Mouse (Mus musculus) hindbrain, embryonic 14.5 days (tissue): ENCODE measurements around the gene Gm48551. TPM values are rescaled to one million over a fixed set of nuclear protein-coding genes. Genes with fewer than 3 reads are reported as not detected.
A peak's percentile ranks its signal among the peaks of the same experiment; 100 is the strongest.

Experiments
- ATAC-seq: fragments of 200-750 bp; cut with Nextera tagmentation; 2 replicates; pipeline ENCODE4 v1.8.0; 2017; ENCODE audit warnings: moderate number of reproducible peaks, mild to moderate bottlenecking, moderate TSS enrichment, moderate library complexity; ENCODE audit not compliant: low FRiP score
- DNase-seq: peaks from one replicate; pipeline ENCODE4 v3.0.0-alpha.2; 2015; ENCODE audit warnings: low spot score
- H3K27ac ChIP-seq: fragments of 300-500 bp; sonication (generic); 2 replicates; pipeline ENCODE4 v1.5.1; 2014; ENCODE audit warnings: mild to moderate bottlenecking, moderate library complexity
- H3K27me3 ChIP-seq: fragments of 300-500 bp; sonication (generic); 2 replicates; pipeline ENCODE4 v1.6.1; 2014; ENCODE audit warnings: mild to moderate bottlenecking, low read length, mixed read lengths; ENCODE audit not compliant: control insufficient read depth, insufficient read depth
- H3K36me3 ChIP-seq: fragments of 300-500 bp; sonication (generic); replicated peaks from 2 replicates; pipeline ENCODE4 v1.6.1; 2014; ENCODE audit not compliant: control insufficient read depth, insufficient read depth
- H3K4me1 ChIP-seq: fragments of 300-500 bp; sonication (generic); replicated peaks from 2 replicates; pipeline ENCODE4 v1.6.1; 2014; ENCODE audit warnings: antibody characterized with exemption, low read length, mixed read lengths; ENCODE audit not compliant: control insufficient read depth, insufficient read depth
- H3K4me2 ChIP-seq: fragments of 300-500 bp; sonication (generic); replicated peaks from 2 replicates; pipeline ENCODE4 v1.6.1; 2014; ENCODE audit warnings: mild to moderate bottlenecking, moderate library complexity
- H3K4me3 ChIP-seq: fragments of 300-500 bp; sonication (generic); replicated peaks from 2 replicates; pipeline ENCODE4 v1.5.1; 2014; ENCODE audit warnings: mild to moderate bottlenecking, low read length
- H3K9ac ChIP-seq: fragments of 300-500 bp; sonication (generic); 2 replicates; pipeline ENCODE4 v1.6.1; 2014
- H3K9me3 ChIP-seq: fragments of 300-500 bp; sonication (generic); 2 replicates; pipeline ENCODE4 v1.6.1; 2016; ENCODE audit warnings: low read length; ENCODE audit not compliant: control insufficient read depth
- WGBS: fragments of 180-500 bp; shearing (Covaris S2); extraction: QIAGEN DNeasy Blood & Tissue Kit; methylation state at CpG from one replicate; pipeline ENCODE4 v1.1.7; 2014; 5-methylcytosine and 5-hydroxymethylcytosine counted together
- polyA plus RNA-seq: library from polyadenylated mRNA; unstranded; fragments of >200 nt; fragmentation: Nextera tagmentation; extraction: Ambion mirVana; gene quantifications from 2 replicates; pipeline ENCODE4 v1.2.1, GENCODE M21; 2014

Gene Gm48551
- polyA plus RNA-seq, 1 experiment from 2014 or later, result 5.7 TPM

- DNase-seq (peak; percentile 99), ATAC-seq (peak; percentile 96)
- H3K36me3 ChIP-seq, result peaks cover 20% of the 10 kb centered on the region
- H3K27me3 ChIP-seq, result no peaks in the 10 kb centered on the region
- peak overlapping the region; percentile 81 for H3K4me3 ChIP-seq
- peak overlapping the region; percentile 87 for H3K4me2 ChIP-seq
- H3K9me3 ChIP-seq, result no peaks in the 10 kb centered on the region
- peak overlapping the region; percentile 90 for H3K9ac ChIP-seq
- H3K27ac ChIP-seq, result peak overlapping the region; percentile 74
- under 1% methylated on average over 46 of the region's 46 CpGs for WGBS
- peaks cover 24% of the 10 kb centered on the region for H3K4me1 ChIP-seq
Observed at GRCm38 (mm10) chr10:81378553-81379182, 5.6 kb upstream of the Gm48551 start.

- no peak for ATAC-seq
- Histone ChIP-seq H3K36me3 (peaks cover 15% of the 10 kb centered on the region), H3K27me3 (no peaks in the 10 kb centered on the region), H3K4me2 (peak overlapping the region; percentile 56), H3K4me1 (peaks cover 24% of the 10 kb centered on the region), H3K4me3 (peak overlapping the region; percentile 81), H3K27ac (peak overlapping the region; percentile 74), H3K9me3 (no peaks in the 10 kb centered on the region), H3K9ac (peak overlapping the region; percentile 49)
- no peak for DNase-seq
- 65% methylated on average over 3 of the region's 3 CpGs for WGBS
Observed at GRCm38 (mm10) chr10:81379183-81379553, 5.1 kb upstream of the Gm48551 start.

- H3K4me2 ChIP-seq, result no peak overlapping the region
- no peak overlapping the region for H3K9ac ChIP-seq
- peaks cover 25% of the 10 kb centered on the region for H3K4me1 ChIP-seq
- no peak overlapping the region for H3K27ac ChIP-seq
- ATAC-seq (no peak), DNase-seq (no peak)
- H3K36me3 ChIP-seq, result peaks cover 9% of the 10 kb centered on the region; the same call in 1 of the 2 replicates
- H3K4me3 ChIP-seq, result no peak overlapping the region
- H3K9me3 ChIP-seq, result no peaks in the 10 kb centered on the region
- WGBS, result 92% methylated on average over 6 of the region's 6 CpGs
- no peaks in the 10 kb centered on the region for H3K27me3 ChIP-seq
Observed at GRCm38 (mm10) chr10:81379809-81380378, 4.4 kb upstream of the Gm48551 start.

GRCm38 (mm10) chr10:81382039-81382438, 2.2 kb upstream of the Gm48551 start:
- 88% methylated on average over 5 of the region's 5 CpGs for WGBS
- ATAC-seq, result no peak
- no peak overlapping the region for H3K27ac ChIP-seq

GRCm38 (mm10) chr10:81384605-81384982, 328 bp downstream of the Gm48551 start:
- WGBS, result 1% methylated on average over 19 of the region's 19 CpGs
- H3K4me3 ChIP-seq, result peak overlapping the region; percentile 85
- H3K36me3 ChIP-seq, result peaks cover 30% of the 10 kb centered on the region
- H3K9me3 ChIP-seq, result no peaks in the 10 kb centered on the region
- peak; percentile 14; the same call in 1 of the 2 replicates for ATAC-seq
- DNase-seq, result no peak
- peak overlapping the region; percentile 83 for H3K9ac ChIP-seq
- peaks cover 10% of the 10 kb centered on the region for H3K4me1 ChIP-seq
- H3K4me2 ChIP-seq, result peak overlapping the region; percentile 64
- H3K27me3 ChIP-seq, result no peaks in the 10 kb centered on the region
- H3K27ac ChIP-seq, result peak overlapping the region; percentile 86

More at GRCm38 (mm10) chr10:81382039-81382438, 2.2 kb upstream of the Gm48551 start:
- no peak overlapping the region for H3K4me2 ChIP-seq
- no peak for DNase-seq
- H3K9me3 ChIP-seq, result no peaks in the 10 kb centered on the region
- no peak overlapping the region for H3K9ac ChIP-seq
- peaks cover 20% of the 10 kb centered on the region for H3K4me1 ChIP-seq
- no peak overlapping the region for H3K4me3 ChIP-seq
- H3K36me3 ChIP-seq, result peaks cover 10% of the 10 kb centered on the region
- no peaks in the 10 kb centered on the region for H3K27me3 ChIP-seq

GRCm38 (mm10) chr10:81385603-81386306, 1.5 kb downstream of the Gm48551 start:
- Histone ChIP-seq H3K27me3 (no peaks in the 10 kb centered on the region), H3K4me2 (peak overlapping the region; percentile 64; the same call in 1 of the 2 replicates), H3K36me3 (peaks cover 30% of the 10 kb centered on the region), H3K27ac (no peak overlapping the region), H3K9me3 (no peaks in the 10 kb centered on the region), H3K4me3 (peak overlapping the region; percentile 85), H3K4me1 (peaks cover 10% of the 10 kb centered on the region), H3K9ac (peak overlapping the region; percentile 83; the same call in 1 of the 2 replicates)
- 81% methylated on average over 22 of the region's 22 CpGs for WGBS
- ATAC-seq (no peak), DNase-seq (no peak)

GRCm38 (mm10) chr10:81387716-81388115, 3.5 kb downstream of the Gm48551 start:
- WGBS, result 95% methylated on average over 20 of the region's 20 CpGs
- no peaks in the 10 kb centered on the region for H3K27me3 ChIP-seq
- no peak overlapping the region for H3K4me3 ChIP-seq
- peaks cover 35% of the 10 kb centered on the region for H3K36me3 ChIP-seq
- H3K27ac ChIP-seq, result no peak overlapping the region
- H3K9me3 ChIP-seq, result no peaks in the 10 kb centered on the region
- ATAC-seq (no peak), DNase-seq (no peak)
- no peak overlapping the region for H3K9ac ChIP-seq
- H3K4me1 ChIP-seq, result peaks cover 10% of the 10 kb centered on the region
- no peak overlapping the region for H3K4me2 ChIP-seq

- Histone ChIP-seq H3K27ac (no peak within 1 kb of the TSS), H3K9ac (no peak within 1 kb of the TSS), H3K4me1 (peaks cover 10% of the 10 kb centered on the region), H3K36me3 (peaks cover 35% of the 10 kb centered on the region), H3K4me3 (no peak within 1 kb of the TSS), H3K4me2 (no peak within 1 kb of the TSS), H3K9me3 (no peaks in the 10 kb centered on the region), H3K27me3 (no peaks in the 10 kb centered on the region)
- no peak for DNase-seq
- WGBS, result 85% methylated on average over 5 of the region's 5 CpGs
- ATAC-seq, result no peak
Observed at GRCm38 (mm10) chr10:81388505-81389055, 4.3 kb downstream of the Gm48551 start, which contains the start of gene Gm48552. Gene Gm48552 (plus strand): TSS chr10:81389005.

GRCm38 (mm10) chr10:81389373-81389772, 5.1 kb downstream of the Gm48551 start:
- Histone ChIP-seq H3K9me3 (no peaks in the 10 kb centered on the region), H3K36me3 (peaks cover 35% of the 10 kb centered on the region), H3K27ac (no peak overlapping the region), H3K9ac (no peak overlapping the region), H3K4me2 (no peak overlapping the region), H3K4me1 (peaks cover 10% of the 10 kb centered on the region), H3K4me3 (no peak overlapping the region), H3K27me3 (no peaks in the 10 kb centered on the region)
- ATAC-seq, result no peak
- DNase-seq, result no peak
- 31% methylated on average over 3 of the region's 3 CpGs for WGBS
